Mouse (Mus musculus): ENCODE data around the gene 1700016D06Rik. TPM values are rescaled to one million over a fixed set of nuclear protein-coding genes. Genes with fewer than 3 reads are reported as not detected.

Gene 1700016D06Rik
- not detected for total RNA-seq (2022)

- no peak for DNase-seq (ENCODE audit: low spot score in 2 of 2)
Observed at GRCm38 (mm10) chr8:11701033-11701362, at the start of gene 1700016D06Rik. 1700016D06Rik (minus strand) TSS chr8:11701063.

GRCm38 (mm10) chr8:11749472-11749871 lies 48.6 kb upstream of the 1700016D06Rik start:
- no peak for DNase-seq (ENCODE audit: low spot score in 2 of 2)

GRCm38 (mm10) chr8:11746850-11747600 lies 46.2 kb upstream of the 1700016D06Rik start:
- DNase-seq (ENCODE audit: low spot score in 2 of 2), result no peak

- no peak for DNase-seq (ENCODE audit: low spot score in 2 of 2)
Observed at GRCm38 (mm10) chr8:11743580-11743979, 42.7 kb upstream of the 1700016D06Rik start.

GRCm38 (mm10) chr8:11740857-11741256 lies 40.0 kb upstream of the 1700016D06Rik start:
- no peak for DNase-seq (ENCODE audit: low spot score in 2 of 2)

- DNase-seq (ENCODE audit: low spot score in 2 of 2), result no peak
Observed at GRCm38 (mm10) chr8:11739082-11739481, 38.2 kb upstream of the 1700016D06Rik start.

- no peak for DNase-seq (ENCODE audit: low spot score in 2 of 2)
Observed at GRCm38 (mm10) chr8:11737096-11737495, 36.2 kb upstream of the 1700016D06Rik start.

GRCm38 (mm10) chr8:11735672-11736235 lies 34.9 kb upstream of the 1700016D06Rik start:
- no peak for DNase-seq (ENCODE audit: low spot score in 2 of 2)

GRCm38 (mm10) chr8:11730271-11730940 lies 29.5 kb upstream of the 1700016D06Rik start:
- no peak for DNase-seq (ENCODE audit: low spot score in 2 of 2)

GRCm38 (mm10) chr8:11728482-11729295 lies 27.8 kb upstream of the 1700016D06Rik start:
- peak in 1 of 2 experiments; percentile 42 for DNase-seq (ENCODE audit: low spot score in 2 of 2)

GRCm38 (mm10) chr8:11727651-11728481 lies 27.0 kb upstream of the 1700016D06Rik start, which contains the start of gene Arhgef7:
Arhgef7 (plus strand) TSS chr8:11727721.
- peak; percentile 45 to 86 for DNase-seq (ENCODE audit: low spot score in 2 of 2)

- no peak for DNase-seq (ENCODE audit: low spot score in 2 of 2)
Observed at GRCm38 (mm10) chr8:11727273-11727650, 26.4 kb upstream of the 1700016D06Rik start.

- no peak for DNase-seq (ENCODE audit: low spot score in 2 of 2)
Observed at GRCm38 (mm10) chr8:11717194-11717593, 16.3 kb upstream of the 1700016D06Rik start.

GRCm38 (mm10) chr8:11712244-11712643 lies 11.4 kb upstream of the 1700016D06Rik start:
- no peak for DNase-seq (ENCODE audit: low spot score in 2 of 2)

GRCm38 (mm10) chr8:11710415-11710814 lies 9.6 kb upstream of the 1700016D06Rik start:
- DNase-seq (ENCODE audit: low spot score in 2 of 2), result no peak

GRCm38 (mm10) chr8:11709542-11709941 lies 8.7 kb upstream of the 1700016D06Rik start:
- no peak for DNase-seq (ENCODE audit: low spot score in 2 of 2)

GRCm38 (mm10) chr8:11708815-11709214 lies 8.0 kb upstream of the 1700016D06Rik start:
- DNase-seq (ENCODE audit: low spot score in 2 of 2), result no peak

GRCm38 (mm10) chr8:11707701-11708100 lies 6.8 kb upstream of the 1700016D06Rik start:
- no peak for DNase-seq (ENCODE audit: low spot score in 2 of 2)

GRCm38 (mm10) chr8:11705818-11706217 lies 5.0 kb upstream of the 1700016D06Rik start:
- DNase-seq (ENCODE audit: low spot score in 2 of 2), result peak in 1 of 2 experiments; percentile 32

GRCm38 (mm10) chr8:11704716-11705420 lies 4.0 kb upstream of the 1700016D06Rik start:
- no peak for DNase-seq (ENCODE audit: low spot score in 2 of 2)

All from left cerebral cortex, adult 8-10 months (tissue).